10 mouse cellular contexts compared by ENCODE assay signal in the genomic region with DNA sequence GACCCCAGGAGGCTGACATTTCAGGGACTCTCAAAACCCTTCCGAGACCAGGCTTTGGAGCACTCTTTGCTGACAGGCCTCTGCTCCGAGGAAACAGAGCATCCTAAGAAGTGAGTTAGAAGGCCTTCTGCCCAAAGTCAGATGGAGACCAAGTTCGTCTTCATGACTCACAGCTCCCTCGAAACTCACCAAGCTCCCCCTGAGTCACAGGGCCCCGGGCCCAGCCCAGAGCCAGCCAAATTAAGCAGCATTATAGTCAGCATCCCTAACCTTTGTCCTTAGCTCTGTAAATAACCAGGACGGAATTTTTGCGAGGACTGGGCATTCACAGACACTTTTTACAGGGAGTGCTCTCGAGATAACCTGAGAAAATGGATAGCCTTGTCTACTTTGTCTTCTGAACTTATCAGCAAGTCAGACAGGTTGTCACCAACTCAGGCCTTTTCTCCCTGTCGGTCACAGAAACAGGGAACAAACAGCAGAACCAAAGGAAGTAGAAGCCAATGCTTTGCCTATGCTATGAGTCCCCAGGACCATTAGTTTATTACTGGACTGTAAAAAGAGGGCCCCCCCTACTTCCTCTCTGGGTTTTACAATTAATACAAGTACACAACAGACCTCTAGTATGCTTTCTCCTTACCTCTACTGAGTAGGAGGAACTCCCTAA. TPM values are rescaled to one million over a fixed set of nuclear protein-coding genes. Genes with fewer than 3 reads are reported as not detected.
A peak's percentile ranks its signal among the peaks of the same experiment; 100 is the strongest.
DNase-seq lines count a peak whose midpoint lies in the region; ATAC-seq lines count a peak whose summit lies in the region.
"Had no signal": no experiment of that assay in that cellular context is flagged by ENCODE, and none has a peak within 500 bp of the region (broad histone marks: within the 10 kb centered on the region; RNA-seq: fewer than 3 reads in every experiment).

No protein-coding gene starts in this region.

- ATAC-seq in heart, embryonic 12.5 days (ENCODE audit: insufficient number of reproducible peaks, low FRiP score) = no peak
- ATAC-seq in forebrain, embryonic 16.5 days = no peak
- no peak for ATAC-seq in midbrain, embryonic 14.5 days (ENCODE audit: low FRiP score, low TSS enrichment)
- no peak for ATAC-seq in monocyte, adult 5-6 weeks (replicated peaks; ENCODE audit: insufficient number of reproducible peaks, low FRiP score, low TSS enrichment, poor library complexity, severe bottlenecking)

- 49% methylated on average over 9 of the region's 9 CpGs for WGBS in heart, embryonic 12.5 days
- WGBS in forebrain, embryonic 16.5 days = 61% methylated on average over 9 of the region's 9 CpGs
- WGBS in midbrain, embryonic 14.5 days = 51% methylated on average over 9 of the region's 9 CpGs

- intact Hi-C loops in heart, postnatal 25 days (cut with DNase I) = no loop called here

- no peak overlapping the region for H3K9ac ChIP-seq in heart, embryonic 12.5 days
- H3K9ac ChIP-seq in forebrain, embryonic 16.5 days (replicated peaks; ENCODE audit: low read depth, low read length) = no peak overlapping the region
- H3K9ac ChIP-seq in midbrain, embryonic 14.5 days (replicated peaks; ENCODE audit: low read length) = peak overlapping the region; percentile 18; the same call in 1 of the 2 replicates
- H3K9ac ChIP-seq: lung, embryonic 15.5 days had no signal

- H3K4me3 ChIP-seq in heart, embryonic 12.5 days = no peak overlapping the region
- no peak overlapping the region for H3K4me3 ChIP-seq in forebrain, embryonic 16.5 days (replicated peaks; ENCODE audit: low read length)
- H3K4me3 ChIP-seq in midbrain, embryonic 14.5 days (replicated peaks; ENCODE audit: low read depth, low read length) = no peak overlapping the region

- H3K27me3 ChIP-seq in heart, embryonic 12.5 days (replicated peaks) = no peaks in the 10 kb centered on the region
- no peaks in the 10 kb centered on the region for H3K27me3 ChIP-seq in forebrain, embryonic 16.5 days (replicated peaks; ENCODE audit: control insufficient read depth, insufficient read depth, low read length)
- H3K27me3 ChIP-seq in midbrain, embryonic 14.5 days (ENCODE audit: control insufficient read depth, insufficient read depth, low read length) = no peaks in the 10 kb centered on the region
- H3K27me3 ChIP-seq: lung, embryonic 15.5 days had no signal

- no peaks in the 10 kb centered on the region for H3K9me3 ChIP-seq in heart, embryonic 12.5 days (replicated peaks)
- H3K9me3 ChIP-seq in forebrain, embryonic 16.5 days (ENCODE audit: control insufficient read depth, low read length) = no peaks in the 10 kb centered on the region
- H3K9me3 ChIP-seq in midbrain, embryonic 14.5 days (ENCODE audit: control insufficient read depth, low read length) = no peaks in the 10 kb centered on the region
- H3K9me3 ChIP-seq: G1E; lung, embryonic 15.5 days had no signal

- H3K4me2 ChIP-seq in heart, embryonic 12.5 days = no peak overlapping the region
- H3K4me2 ChIP-seq in forebrain, embryonic 16.5 days (ENCODE audit: low read length) = peak overlapping the region; percentile 87; the same call in 1 of the 2 replicates
- H3K4me2 ChIP-seq in midbrain, embryonic 14.5 days (ENCODE audit: low read length) = peak overlapping the region; percentile 85
- H3K4me2 ChIP-seq: lung, embryonic 15.5 days had no signal

- H3K27ac ChIP-seq in heart, embryonic 12.5 days (ENCODE audit: poor library complexity, severe bottlenecking) = 0 out of 2 replicates have a peak overlapping the region, but pooled peaks have one; percentile 15
- H3K27ac ChIP-seq in forebrain, embryonic 16.5 days (ENCODE audit: low read length) = peak overlapping the region; percentile 24; the same call in 1 of the 2 replicates
- peak overlapping the region; percentile 78 for H3K27ac ChIP-seq in midbrain, embryonic 14.5 days (replicated peaks; ENCODE audit: low read depth, low read length)
- H3K27ac ChIP-seq: lung, embryonic 15.5 days had no signal

- H3K4me1 ChIP-seq in heart, embryonic 12.5 days (replicated peaks) = peaks cover 57% of the 10 kb centered on the region
- peaks cover 46% of the 10 kb centered on the region for H3K4me1 ChIP-seq in forebrain, embryonic 16.5 days (replicated peaks; ENCODE audit: control insufficient read depth, insufficient read depth, low read length)
- peaks cover 53% of the 10 kb centered on the region for H3K4me1 ChIP-seq in midbrain, embryonic 14.5 days (ENCODE audit: control insufficient read depth, insufficient read depth, low read length)

- H3K36me3 ChIP-seq in heart, embryonic 12.5 days = peaks cover 9% of the 10 kb centered on the region
- peaks cover 6% of the 10 kb centered on the region; the same call in 1 of the 2 replicates for H3K36me3 ChIP-seq in forebrain, embryonic 16.5 days (ENCODE audit: control insufficient read depth, insufficient read depth)
- peaks cover 11% of the 10 kb centered on the region for H3K36me3 ChIP-seq in midbrain, embryonic 14.5 days (ENCODE audit: control insufficient read depth, insufficient read depth, low read length)

- DNase-seq in heart, postnatal 25 days (ENCODE audit: low spot score) = no peak
- peak; percentile 68 for DNase-seq in Muller cell, postnatal 12 days (ENCODE audit: inconsistent ontology term)
- DNase-seq in midbrain, embryonic 14.5 days = no peak
- DNase-seq in cerebellum, adult 18-20 months = no peak
- no peak for DNase-seq in testis, postnatal 14 days (ENCODE audit: low spot score)

RNA-seq across cellular contexts. Expression of a gene that starts 5.0 kb away (rescaled TPM):
- 17.4 and 19.3 TPM in 2 replicates for polyA plus RNA-seq in heart, embryonic 12.5 days (2016; fragmentation: Nextera tagmentation; extraction: Ambion mirVana)
- total RNA-seq in heart, postnatal 25 days (2021) = 10 to 100 TPM; 27.7 to 32.8 TPM
- 39.2 and 48.2 TPM in 2 replicates for polyA plus RNA-seq in forebrain, embryonic 16.5 days (2015; fragmentation: Nextera tagmentation; extraction: Ambion mirVana)
- 32.5 and 35.4 TPM in 2 replicates for polyA plus RNA-seq in midbrain, embryonic 14.5 days (2014; fragmentation: Nextera tagmentation; extraction: Ambion mirVana)
- 35.6 to 52.9 TPM (median 38.9 TPM) in 3 replicates for total RNA-seq in monocyte, adult 5-6 weeks (2017)

RNA-seq across cellular contexts. Expression of a gene that starts 9.5 kb away (rescaled TPM):
- polyA plus RNA-seq in heart, embryonic 12.5 days (2016; fragmentation: Nextera tagmentation; extraction: Ambion mirVana) = 208 and 219 TPM in 2 replicates
- 100 to 1,000 TPM; 104 to 108 TPM for total RNA-seq in heart, postnatal 25 days (2021)
- 237 and 238 TPM in 2 replicates for polyA plus RNA-seq in forebrain, embryonic 16.5 days (2015; fragmentation: Nextera tagmentation; extraction: Ambion mirVana)
- polyA plus RNA-seq in midbrain, embryonic 14.5 days (2014; fragmentation: Nextera tagmentation; extraction: Ambion mirVana) = 219 and 222 TPM in 2 replicates
- 60.2 to 116 TPM (median 66.7 TPM) in 3 replicates for total RNA-seq in monocyte, adult 5-6 weeks (2017)

RNA-seq across cellular contexts. Expression of a gene that starts 15.4 kb away (rescaled TPM):
- 15.8 and 18.7 TPM in 2 replicates for polyA plus RNA-seq in heart, embryonic 12.5 days (2016; fragmentation: Nextera tagmentation; extraction: Ambion mirVana)
- 10 to 100 TPM; 21.8 to 25.1 TPM for total RNA-seq in heart, postnatal 25 days (2021)
- 20.9 and 24.5 TPM in 2 replicates for polyA plus RNA-seq in forebrain, embryonic 16.5 days (2015; fragmentation: Nextera tagmentation; extraction: Ambion mirVana)
- 23.3 and 26.4 TPM in 2 replicates for polyA plus RNA-seq in midbrain, embryonic 14.5 days (2014; fragmentation: Nextera tagmentation; extraction: Ambion mirVana)
- total RNA-seq in monocyte, adult 5-6 weeks (2017) = 3.6 to 7.5 TPM (median 7.3 TPM) in 3 replicates

RNA-seq across cellular contexts. Expression of a gene that starts 17.7 kb away (rescaled TPM):
- polyA plus RNA-seq in heart, embryonic 12.5 days (2016; fragmentation: Nextera tagmentation; extraction: Ambion mirVana) = 15.1 and 15.8 TPM in 2 replicates
- total RNA-seq in heart, postnatal 25 days (2021) = 10 to 100 TPM; 14.8 to 16.3 TPM
- polyA plus RNA-seq in forebrain, embryonic 16.5 days (2015; fragmentation: Nextera tagmentation; extraction: Ambion mirVana) = 15.5 and 21.6 TPM in 2 replicates
- polyA plus RNA-seq in midbrain, embryonic 14.5 days (2014; fragmentation: Nextera tagmentation; extraction: Ambion mirVana) = 14.3 and 20.4 TPM in 2 replicates
- total RNA-seq in monocyte, adult 5-6 weeks (2017) = 0.78 to 3.3 TPM (median 1.7 TPM) in 3 replicates

RNA-seq across cellular contexts. Expression of a gene that starts 30.7 kb away (rescaled TPM):
- polyA plus RNA-seq in heart, embryonic 12.5 days (2016; fragmentation: Nextera tagmentation; extraction: Ambion mirVana) = 12.2 and 12.9 TPM in 2 replicates
- 1 to 10 TPM; 3.8 to 4.3 TPM for total RNA-seq in heart, postnatal 25 days (2021)
- polyA plus RNA-seq in forebrain, embryonic 16.5 days (2015; fragmentation: Nextera tagmentation; extraction: Ambion mirVana) = 32.8 and 33.2 TPM in 2 replicates
- polyA plus RNA-seq in midbrain, embryonic 14.5 days (2014; fragmentation: Nextera tagmentation; extraction: Ambion mirVana) = 17.4 and 20.4 TPM in 2 replicates
- total RNA-seq in monocyte, adult 5-6 weeks (2017) = 5.3 to 25.3 TPM (median 11.4 TPM) in 3 replicates

Comparison
In these comparisons a context has a peak if more than half of its experiments do, and no peak if none do; other contexts are left out.
1. H3K27ac ChIP-seq: peak in every context shown above with its lines; median percentile 78 in midbrain, embryonic 14.5 days; 24 in forebrain, embryonic 16.5 days; 15 in heart, embryonic 12.5 days.